Mouse (Mus musculus) embryonic facial prominence, embryonic 11.5 days (tissue): Measurements from ENCODE around the gene Slc22a18. TPM values are rescaled to one million over a fixed set of nuclear protein-coding genes. Genes with fewer than 3 reads are reported as not detected.

ENCODE experiments used
- ATAC-seq: fragments of 200-750 bp; cut with Nextera tagmentation; replicated peaks from 2 replicates; pipeline ENCODE4 v1.8.0; 2017; ENCODE audit warnings: low read depth; ENCODE audit not compliant: insufficient number of reproducible peaks, low FRiP score, low TSS enrichment
- DNase-seq: peaks from one replicate; pipeline ENCODE4 v3.0.0-alpha.2; 2015; ENCODE audit warnings: low spot score
- H3K27ac ChIP-seq: fragments of 300-500 bp; sonication (generic); replicated peaks from 2 replicates; pipeline ENCODE4 v1.5.1; 2014; ENCODE audit warnings: mild to moderate bottlenecking, low read depth, low read length, control low read depth
- H3K27me3 ChIP-seq: fragments of 300-500 bp; sonication (generic); 2 replicates; pipeline ENCODE4 v1.6.1; 2014; ENCODE audit warnings: mild to moderate bottlenecking, low read length, moderate library complexity, mixed read lengths; ENCODE audit not compliant: control insufficient read depth, insufficient read depth
- H3K36me3 ChIP-seq: fragments of 300-500 bp; sonication (generic); replicated peaks from 2 replicates; pipeline ENCODE4 v1.6.1; 2014; ENCODE audit warnings: low read depth, mild to moderate bottlenecking, low read length, moderate library complexity, mixed read lengths; ENCODE audit not compliant: control insufficient read depth, insufficient read depth
- H3K4me1 ChIP-seq: fragments of 300-500 bp; sonication (generic); 2 replicates; pipeline ENCODE4 v1.6.1; 2014; ENCODE audit warnings: low read length, mixed read lengths; ENCODE audit not compliant: control insufficient read depth, insufficient read depth
- H3K4me2 ChIP-seq: fragments of 300-500 bp; sonication (generic); 2 replicates; pipeline ENCODE4 v1.6.1; 2014; ENCODE audit warnings: low read depth, mild to moderate bottlenecking, control low read depth, low read length, moderate library complexity
- H3K4me3 ChIP-seq: fragments of 300-500 bp; sonication (generic); 2 replicates; pipeline ENCODE4 v1.5.1; 2014; ENCODE audit warnings: low read depth, low read length, control low read depth
- H3K9ac ChIP-seq: fragments of 300-500 bp; sonication (generic); replicated peaks from 2 replicates; pipeline ENCODE4 v1.6.1; 2014; ENCODE audit warnings: mild to moderate bottlenecking, control low read depth, low read length
- H3K9me3 ChIP-seq: fragments of 300-500 bp; sonication (generic); replicated peaks from 2 replicates; pipeline ENCODE4 v1.6.1; 2016; ENCODE audit warnings: mild to moderate bottlenecking, low read length, inconsistent platforms, mixed read lengths; ENCODE audit not compliant: control insufficient read depth
- WGBS: fragments of 180-500 bp; shearing (Covaris S2); extraction: QIAGEN DNeasy Blood & Tissue Kit; methylation state at CpG from one replicate; pipeline ENCODE4 v1.1.7; 2014; 5-methylcytosine and 5-hydroxymethylcytosine counted together
- polyA plus RNA-seq: library from polyadenylated mRNA; unstranded; fragments of >200 nt; fragmentation: Nextera tagmentation; extraction: Ambion mirVana; gene quantifications from 2 replicates; pipeline ENCODE4 v1.2.1, GENCODE M21; 2014

Gene Slc22a18
- polyA plus RNA-seq, 1 experiment from 2014 or later, result 0.58 TPM

DNA sequence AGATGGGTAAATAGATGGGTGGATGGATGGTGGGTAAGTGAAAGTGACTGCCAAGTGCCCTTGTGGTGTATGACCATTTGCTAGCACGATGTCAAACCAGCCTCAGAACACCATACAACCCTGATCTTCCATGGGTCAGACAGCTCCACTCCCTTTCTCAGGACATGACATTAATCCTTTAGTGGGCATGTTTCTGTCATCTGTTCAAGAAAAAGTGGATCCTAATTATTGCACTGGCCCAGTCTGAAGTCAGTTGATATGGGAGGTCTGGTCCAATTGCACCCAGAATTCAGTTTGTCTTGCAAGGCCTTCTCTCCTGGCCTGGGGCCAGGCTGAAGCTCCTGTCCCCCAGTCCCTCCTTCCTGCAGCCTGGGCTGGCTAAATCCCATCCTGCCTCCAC lies 34.6 kb upstream of the Slc22a18 start:
- no peak for DNase-seq
- peaks cover 2% of the 10 kb centered on the region for H3K27me3 ChIP-seq
- H3K4me3 ChIP-seq, result no peak overlapping the region
- no peak overlapping the region for H3K4me2 ChIP-seq
- no peak for ATAC-seq
- no peak overlapping the region for H3K9ac ChIP-seq
- 73% methylated on average over 1 of the region's 1 CpGs for WGBS
- no peaks in the 10 kb centered on the region for H3K36me3 ChIP-seq
- H3K9me3 ChIP-seq, result no peaks in the 10 kb centered on the region
- H3K4me1 ChIP-seq, result peaks cover 2% of the 10 kb centered on the region; the same call in 1 of the 2 replicates
- no peak overlapping the region for H3K27ac ChIP-seq

GRCm38 (mm10) chr7:143444580-143444954 lies 29.0 kb upstream of the Slc22a18 start:
- Histone ChIP-seq H3K9ac (no peak overlapping the region), H3K9me3 (no peaks in the 10 kb centered on the region), H3K4me1 (peaks cover 5% of the 10 kb centered on the region; the same call in 1 of the 2 replicates), H3K4me2 (no peak overlapping the region), H3K27ac (no peak overlapping the region), H3K4me3 (no peak overlapping the region), H3K27me3 (peaks cover 18% of the 10 kb centered on the region), H3K36me3 (no peaks in the 10 kb centered on the region)
- ATAC-seq (no peak), DNase-seq (no peak)
- WGBS, result 29% methylated on average over 8 of the region's 8 CpGs

GRCm38 (mm10) chr7:143444955-143445648 lies 28.4 kb upstream of the Slc22a18 start:
- Histone ChIP-seq H3K27ac (peak overlapping the region; percentile 41; the same call in 1 of the 2 replicates), H3K4me3 (peak overlapping the region; percentile 30), H3K9me3 (no peaks in the 10 kb centered on the region), H3K9ac (peak overlapping the region; percentile 57), H3K4me1 (peaks cover 5% of the 10 kb centered on the region; the same call in 1 of the 2 replicates), H3K4me2 (peak overlapping the region; percentile 67), H3K27me3 (peaks cover 18% of the 10 kb centered on the region), H3K36me3 (no peaks in the 10 kb centered on the region)
- DNase-seq (peak; percentile 35), ATAC-seq (0 out of 2 replicates have a peak, but pooled peaks have one; percentile 22)
- whole genome bisulfite sequencing, result 3% methylated on average over 52 of the region's 55 CpGs

GRCm38 (mm10) chr7:143445651-143446460 lies 27.7 kb upstream of the Slc22a18 start:
- H3K4me2 ChIP-seq, result peak overlapping the region; percentile 67
- DNase-seq (peak; percentile 40), ATAC-seq (peak; percentile 41; the same call in 1 of the 2 replicates)
- peaks cover 18% of the 10 kb centered on the region for H3K27me3 ChIP-seq
- H3K9me3 ChIP-seq, result no peaks in the 10 kb centered on the region
- peak overlapping the region; percentile 57 for H3K9ac ChIP-seq
- WGBS, result 4% methylated on average over 40 of the region's 53 CpGs
- no peaks in the 10 kb centered on the region for H3K36me3 ChIP-seq
- peak overlapping the region; percentile 41; the same call in 1 of the 2 replicates for H3K27ac ChIP-seq
- H3K4me3 ChIP-seq, result peak overlapping the region; percentile 30
- H3K4me1 ChIP-seq, result peaks cover 5% of the 10 kb centered on the region; the same call in 1 of the 2 replicates

DNA sequence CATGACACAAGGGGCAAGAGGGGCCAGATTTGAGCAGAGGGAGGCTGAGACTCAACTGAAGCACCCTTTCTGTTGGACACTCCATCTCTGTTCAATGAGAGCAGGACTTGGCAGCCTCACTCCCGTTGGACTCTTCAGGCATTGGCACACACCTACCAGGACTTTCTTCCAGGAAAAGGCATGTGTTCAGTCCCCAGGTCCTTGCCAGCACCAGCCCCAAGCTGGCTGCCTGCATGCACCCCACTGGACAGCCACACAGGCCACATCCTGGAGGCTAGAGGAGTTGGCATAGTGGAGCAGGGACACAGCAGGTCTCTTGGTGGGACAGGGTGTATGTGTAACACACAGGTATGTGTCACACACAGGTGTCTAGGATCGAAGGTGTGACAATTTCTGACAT lies 26.4 kb upstream of the Slc22a18 start:
- peaks cover 18% of the 10 kb centered on the region for H3K27me3 ChIP-seq
- 73% methylated on average over 2 of the region's 2 CpGs for WGBS
- peaks cover 5% of the 10 kb centered on the region; the same call in 1 of the 2 replicates for H3K4me1 ChIP-seq

DNA sequence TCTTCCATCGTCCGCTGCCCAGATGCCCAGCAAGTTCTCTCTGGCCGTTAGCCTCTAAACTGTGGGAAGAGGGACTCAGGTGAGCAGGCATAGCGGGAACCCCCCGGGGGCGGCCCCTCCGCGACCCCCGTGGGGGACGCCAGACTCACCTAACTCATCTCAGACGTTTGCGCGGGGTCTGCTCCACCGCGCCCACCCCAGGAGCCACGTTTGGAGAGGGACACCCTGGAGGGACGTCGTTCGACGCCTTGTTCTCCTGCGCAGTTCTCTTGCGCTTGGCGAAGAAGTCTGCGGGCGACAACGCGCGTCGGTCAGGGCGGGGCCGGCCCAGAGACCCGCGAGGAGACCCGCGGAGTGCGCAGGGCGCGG lies 14.6 kb upstream of the Slc22a18 start:
- H3K4me1 ChIP-seq, result no peaks in the 10 kb centered on the region
- peak overlapping the region; percentile 67 for H3K4me3 ChIP-seq
- 0 out of 2 replicates have a peak, but pooled peaks cover 2% of the 10 kb centered on the region for H3K27me3 ChIP-seq
- peak overlapping the region; percentile 76 for H3K9ac ChIP-seq
- DNase-seq, result no peak
- 25% methylated on average over 38 of the region's 38 CpGs for WGBS
- no peak for ATAC-seq
- no peaks in the 10 kb centered on the region for H3K36me3 ChIP-seq
- H3K4me2 ChIP-seq, result peak overlapping the region; percentile 75
- peaks cover 19% of the 10 kb centered on the region for H3K9me3 ChIP-seq
- no peak overlapping the region; the same call in 1 of the 2 replicates for H3K27ac ChIP-seq

More for the DNA sequence above, 26.4 kb upstream of the Slc22a18 start:
- H3K9me3 ChIP-seq, result no peaks in the 10 kb centered on the region
- no peak for ATAC-seq
- H3K4me2 ChIP-seq, result no peak overlapping the region
- H3K36me3 ChIP-seq, result no peaks in the 10 kb centered on the region
- no peak overlapping the region for H3K9ac ChIP-seq
- no peak for DNase-seq
- H3K27ac ChIP-seq, result no peak overlapping the region
- no peak overlapping the region for H3K4me3 ChIP-seq

DNA sequence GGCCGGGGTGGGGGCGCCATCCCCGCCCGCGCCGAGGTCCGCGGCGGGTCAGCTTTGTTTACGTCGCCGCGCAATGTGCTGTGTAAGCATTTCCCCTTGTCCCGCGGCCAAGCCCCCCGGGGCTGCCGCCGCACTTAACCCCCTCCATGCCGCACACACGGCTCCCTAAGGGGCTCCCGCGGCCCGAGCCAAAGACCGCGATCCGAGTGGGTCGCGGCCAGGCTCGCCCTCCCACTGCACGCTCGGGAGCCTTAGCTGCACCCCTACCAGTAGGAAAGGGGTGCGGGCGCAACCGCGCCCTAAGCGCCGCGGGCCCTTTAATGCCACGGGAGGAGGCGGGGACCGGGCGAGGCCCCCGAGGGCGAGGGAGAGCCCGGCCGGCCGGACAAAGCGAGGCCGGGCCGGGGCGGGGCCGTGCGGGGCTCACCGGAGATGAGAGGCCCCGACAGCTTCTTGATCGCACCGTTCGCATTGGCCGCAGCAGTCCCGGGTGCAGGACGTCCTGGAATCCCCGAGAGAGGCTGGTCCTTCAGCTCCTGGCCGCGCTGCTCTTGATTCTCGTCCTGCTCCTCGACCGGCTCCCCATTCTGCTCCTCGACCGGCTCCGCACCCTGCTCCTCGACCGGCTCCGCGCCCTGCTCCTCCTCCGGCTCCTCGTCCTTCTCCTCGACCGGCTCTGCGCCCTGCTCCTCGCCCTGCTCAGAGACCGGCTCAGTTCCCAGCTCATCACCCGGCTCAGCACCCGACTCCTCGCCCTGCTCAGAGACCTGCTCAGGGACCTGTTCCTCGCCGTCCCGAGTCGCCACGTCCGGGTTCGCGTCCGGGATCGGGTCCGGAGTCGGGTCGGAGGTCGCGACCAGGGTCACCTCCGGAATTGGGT lies 14.0 kb upstream of the Slc22a18 start:
- WGBS, result 30% methylated on average over 96 of the region's 100 CpGs
- no peak for ATAC-seq
- Histone ChIP-seq H3K36me3 (no peaks in the 10 kb centered on the region), H3K4me2 (peak overlapping the region; percentile 75), H3K9me3 (peaks cover 19% of the 10 kb centered on the region), H3K27ac (peak overlapping the region; percentile 65), H3K27me3 (0 out of 2 replicates have a peak, but pooled peaks cover 2% of the 10 kb centered on the region), H3K4me3 (peak overlapping the region; percentile 67), H3K9ac (peak overlapping the region; percentile 76), H3K4me1 (no peaks in the 10 kb centered on the region)
- DNase-seq, result peak; percentile 33
